23 mouse cellular contexts compared by ENCODE assay signal in genomic region chr14:76373638-76374037, GRCm38 (mm10). TPM values are rescaled to one million over a fixed set of nuclear protein-coding genes. Genes with fewer than 3 reads are reported as not detected.
DNase-seq lines count a peak whose midpoint lies in the region; ATAC-seq and TF ChIP-seq lines count a peak whose summit lies in the region.
"Had no signal": no experiment of that assay in that cellular context is flagged by ENCODE, and none has a peak within 500 bp of the region (broad histone marks: within the 10 kb centered on the region; RNA-seq: fewer than 3 reads in every experiment).

No protein-coding gene starts in this region.

- TF ChIP-seq POLR2A in embryonic fibroblast, embryonic 13.5 days (IDR thresholded peaks at IDR 0.05; ENCODE audit: low read depth, low read length) = no peak

- no peak for TF ChIP-seq CTCF in intestine, postnatal 0 days (IDR thresholded peaks at IDR 0.05; ENCODE audit: low read depth)
- no peak for TF ChIP-seq CTCF in embryonic fibroblast, embryonic 13.5 days (IDR thresholded peaks at IDR 0.05; ENCODE audit: borderline replicate concordance, insufficient read depth, low read length)

- no peak overlapping the region for H3K27ac ChIP-seq in intestine, embryonic 14.5 days (ENCODE audit: low read depth)
- H3K27ac ChIP-seq in intestine, postnatal 0 days (ENCODE audit: low read depth, low read length) = no peak overlapping the region
- peak overlapping the region; percentile 31; the same call in 1 of the 2 replicates for H3K27ac ChIP-seq in embryonic fibroblast, embryonic 13.5 days (ENCODE audit: insufficient read depth, low read length)
- H3K27ac ChIP-seq: embryonic facial prominence, embryonic 12.5 days; forebrain, embryonic 12.5 days; heart, adult 2 months; hindbrain, embryonic 10.5 days; hindbrain, embryonic 14.5 days had no signal

- no peaks in the 10 kb centered on the region for H3K9me3 ChIP-seq in intestine, embryonic 14.5 days (ENCODE audit: control insufficient read depth, low read length)
- no peaks in the 10 kb centered on the region for H3K9me3 ChIP-seq in intestine, postnatal 0 days (ENCODE audit: control insufficient read depth)
- H3K9me3 ChIP-seq: embryonic facial prominence, embryonic 12.5 days; forebrain, embryonic 12.5 days; heart, embryonic 12.5 days; hindbrain, embryonic 10.5 days had no signal

- DNase-seq in adrenal gland, adult 2 months = peak; percentile 20
- no peak for DNase-seq in adrenal gland, adult 8-10 months
- DNase-seq in intestine, embryonic 14.5 days (ENCODE audit: low spot score) = peak; percentile 25
- DNase-seq in kidney, postnatal 36 days = no peak
- no peak for DNase-seq in layer of hippocampus, postnatal 14 days (ENCODE audit: low spot score in 2 of 2)
- DNase-seq: cerebellum, adult 11 months; cerebellum, adult 8-10 months; cerebellum, postnatal 14 days; embryo, embryonic 11 days; gastrocnemius, postnatal 10 days; heart, adult 2 months; kidney, adult 8-10 months had no signal

- no peak overlapping the region for H3K9ac ChIP-seq in intestine, embryonic 14.5 days (ENCODE audit: low read length)
- H3K9ac ChIP-seq in intestine, postnatal 0 days (ENCODE audit: low read depth, low read length) = no peak overlapping the region
- H3K9ac ChIP-seq: embryonic facial prominence, embryonic 12.5 days; forebrain, embryonic 12.5 days; heart, embryonic 12.5 days; hindbrain, embryonic 14.5 days had no signal

- no peaks in the 10 kb centered on the region for H3K27me3 ChIP-seq in intestine, embryonic 14.5 days (replicated peaks; ENCODE audit: control insufficient read depth, insufficient read depth, low read length)
- no peaks in the 10 kb centered on the region for H3K27me3 ChIP-seq in intestine, postnatal 0 days (replicated peaks; ENCODE audit: control insufficient read depth, insufficient read depth, low read length)
- H3K27me3 ChIP-seq: forebrain, embryonic 12.5 days; heart, embryonic 12.5 days had no signal

- no peaks in the 10 kb centered on the region for H3K36me3 ChIP-seq in intestine, embryonic 14.5 days (ENCODE audit: control insufficient read depth, insufficient read depth, low read length)
- H3K36me3 ChIP-seq in intestine, postnatal 0 days (ENCODE audit: control insufficient read depth, insufficient read depth) = no peaks in the 10 kb centered on the region
- H3K36me3 ChIP-seq: embryonic facial prominence, embryonic 12.5 days; forebrain, embryonic 12.5 days; G1E; heart, embryonic 12.5 days; hindbrain, embryonic 10.5 days had no signal

- 90% methylated on average over 6 of the region's 6 CpGs for WGBS in intestine, embryonic 14.5 days
- 93% methylated on average over 6 of the region's 6 CpGs for WGBS in intestine, postnatal 0 days

- H3K4me3 ChIP-seq in intestine, embryonic 14.5 days (ENCODE audit: low read depth, low read length) = no peak overlapping the region
- no peak overlapping the region for H3K4me3 ChIP-seq in intestine, postnatal 0 days (ENCODE audit: low read depth, low read length)
- H3K4me3 ChIP-seq in embryonic fibroblast, embryonic 13.5 days (ENCODE audit: insufficient read depth, low read length) = no peak overlapping the region
- H3K4me3 ChIP-seq: embryonic facial prominence, embryonic 12.5 days; forebrain, embryonic 12.5 days; heart, adult 2 months; heart, embryonic 12.5 days; hindbrain, embryonic 10.5 days had no signal

- H3K4me2 ChIP-seq in intestine, embryonic 14.5 days (ENCODE audit: low read length) = no peak overlapping the region
- no peak overlapping the region for H3K4me2 ChIP-seq in intestine, postnatal 0 days (replicated peaks; ENCODE audit: low read depth)
- H3K4me2 ChIP-seq: embryonic facial prominence, embryonic 12.5 days; forebrain, embryonic 12.5 days; heart, embryonic 12.5 days; hindbrain, embryonic 14.5 days had no signal

- ATAC-seq in intestine, embryonic 14.5 days (replicated peaks; ENCODE audit: low FRiP score, low TSS enrichment, low read depth) = no peak
- no peak for ATAC-seq in intestine, postnatal 0 days
- ATAC-seq: CD4-positive, CD25-positive, alpha-beta regulatory T cell, adult 4 months; forebrain, embryonic 16.5 days; intestine, embryonic 16.5 days had no signal

- H3K4me1 ChIP-seq in intestine, embryonic 14.5 days (replicated peaks; ENCODE audit: control insufficient read depth, insufficient read depth, low read length) = no peaks in the 10 kb centered on the region
- H3K4me1 ChIP-seq in intestine, postnatal 0 days (replicated peaks; ENCODE audit: control insufficient read depth, insufficient read depth, low read length) = no peaks in the 10 kb centered on the region
- peaks cover 3% of the 10 kb centered on the region for H3K4me1 ChIP-seq in embryonic fibroblast, embryonic 13.5 days (ENCODE audit: control insufficient read depth, insufficient read depth, low read length)
- H3K4me1 ChIP-seq: forebrain, embryonic 12.5 days; heart, embryonic 12.5 days had no signal

RNA-seq across cellular contexts. Expression of gene Tsc22d1, which starts 41.1 kb away (rescaled TPM):
- 1,000 to 10,000 TPM in 1 of 2 experiments, 100 to 1,000 TPM in 1; 906 to 1,621 TPM for total RNA-seq in adrenal gland, adult 2 months (2021)
- 665 and 693 TPM in 2 replicates for polyA plus RNA-seq in adrenal gland, adult 2 months (2012; rRNA removed)
- total RNA-seq in adrenal gland, adult 8-10 months (2022) = 1,000 to 10,000 TPM; 1,539 to 2,602 (median 2,356) TPM
- polyA plus RNA-seq in intestine, embryonic 14.5 days (2014; fragmentation: Nextera tagmentation; extraction: Ambion mirVana) = 552 and 588 TPM in 2 replicates
- polyA plus RNA-seq in intestine, postnatal 0 days (2015; fragmentation: Nextera tagmentation; extraction: Ambion mirVana) = 265 and 272 TPM in 2 replicates
- 231 and 370 TPM in 2 replicates for polyA plus RNA-seq in embryonic fibroblast, embryonic 13.5 days (2011; ENCODE audit: insufficient read length, low read depth, missing spikeins)
- 100 to 1,000 TPM; 567 to 576 TPM for total RNA-seq in layer of hippocampus, postnatal 14 days (2021)

Comparison
In these comparisons a context has a peak if more than half of its experiments do, and no peak if none do; other contexts are left out.
1. DNase-seq: peak in adrenal gland, adult 2 months (single experiment) and intestine, embryonic 14.5 days (single experiment); none in adrenal gland, adult 8-10 months (single experiment), kidney, postnatal 36 days (0 of 2) and layer of hippocampus, postnatal 14 days (0 of 2).